Mouse (Mus musculus): ENCODE measurements around the gene Sh3rf1. TPM values are rescaled to one million over a fixed set of nuclear protein-coding genes. Genes with fewer than 3 reads are reported as not detected.
A peak's percentile ranks its signal among the peaks of the same experiment; 100 is the strongest.

Sh3rf1 gene
- polyA plus RNA-seq, 1 experiment from 2014 or later, result 6.4 TPM

DNA sequence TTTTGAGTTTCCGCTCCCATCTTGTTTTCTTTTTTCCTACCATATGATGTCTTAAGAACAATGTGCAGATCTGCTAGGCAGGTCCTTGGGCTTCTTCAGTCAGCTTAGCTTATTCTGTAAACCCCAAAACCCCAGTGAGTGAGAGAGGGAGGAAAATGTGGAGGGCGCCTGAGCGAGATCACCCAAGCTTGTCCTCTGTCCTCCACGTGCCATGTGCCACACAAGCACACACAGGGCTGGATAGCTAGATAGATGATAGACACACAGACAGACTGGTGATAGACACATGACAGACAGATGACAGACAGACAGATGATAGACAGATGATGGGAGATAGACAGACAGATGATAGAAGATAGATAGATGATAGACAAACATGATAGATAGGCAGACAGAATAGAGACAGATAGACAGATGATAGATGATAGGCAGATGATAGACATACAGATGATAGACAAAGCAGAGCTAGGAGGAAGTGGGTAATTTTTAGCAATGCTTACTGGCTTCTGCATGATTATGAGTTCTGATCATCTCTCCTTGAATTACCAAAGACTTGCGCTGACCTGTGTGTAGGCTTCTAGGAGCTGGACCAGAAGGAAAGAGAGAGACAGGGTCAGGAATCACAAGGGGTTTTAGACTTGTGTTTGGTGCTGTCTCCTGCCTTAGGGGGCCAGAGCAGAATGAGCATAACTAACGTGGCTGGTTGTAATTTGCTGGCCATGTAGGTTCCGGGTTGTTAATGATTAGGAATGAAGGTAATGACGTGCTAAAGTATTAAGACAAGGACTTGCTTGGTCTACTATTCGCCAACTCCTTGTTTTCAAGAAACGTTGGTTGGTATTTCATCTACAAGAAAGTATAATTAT, 58.9 kb downstream of the Sh3rf1 start:
- no peaks in the 10 kb centered on the region for H3K36me3 ChIP-seq (ENCODE audit: control insufficient read depth, insufficient read depth, low read length)
- 48% methylated on average over 10 of the region's 10 CpGs for WGBS (ENCODE audit: insufficient replicate concordance)
- no peak overlapping the region for H3K4me3 ChIP-seq (ENCODE audit: low read depth, low read length)
- ATAC-seq (replicated peaks; ENCODE audit: insufficient number of reproducible peaks, low FRiP score, low TSS enrichment), result no peak
- H3K4me1 ChIP-seq (ENCODE audit: control insufficient read depth, insufficient read depth, low read length), result peaks cover 31% of the 10 kb centered on the region
- H3K9ac ChIP-seq (ENCODE audit: low read depth, low read length), result no peak overlapping the region
- H3K27me3 ChIP-seq (ENCODE audit: control insufficient read depth, insufficient read depth, low read length), result no peaks in the 10 kb centered on the region
- no peaks in the 10 kb centered on the region for H3K9me3 ChIP-seq (replicated peaks; ENCODE audit: control insufficient read depth, low read length)
- H3K4me2 ChIP-seq, result no peak overlapping the region
- H3K27ac ChIP-seq (ENCODE audit: low read depth, low read length), result peak overlapping the region; percentile 17; the same call in 1 of the 2 replicates

DNA sequence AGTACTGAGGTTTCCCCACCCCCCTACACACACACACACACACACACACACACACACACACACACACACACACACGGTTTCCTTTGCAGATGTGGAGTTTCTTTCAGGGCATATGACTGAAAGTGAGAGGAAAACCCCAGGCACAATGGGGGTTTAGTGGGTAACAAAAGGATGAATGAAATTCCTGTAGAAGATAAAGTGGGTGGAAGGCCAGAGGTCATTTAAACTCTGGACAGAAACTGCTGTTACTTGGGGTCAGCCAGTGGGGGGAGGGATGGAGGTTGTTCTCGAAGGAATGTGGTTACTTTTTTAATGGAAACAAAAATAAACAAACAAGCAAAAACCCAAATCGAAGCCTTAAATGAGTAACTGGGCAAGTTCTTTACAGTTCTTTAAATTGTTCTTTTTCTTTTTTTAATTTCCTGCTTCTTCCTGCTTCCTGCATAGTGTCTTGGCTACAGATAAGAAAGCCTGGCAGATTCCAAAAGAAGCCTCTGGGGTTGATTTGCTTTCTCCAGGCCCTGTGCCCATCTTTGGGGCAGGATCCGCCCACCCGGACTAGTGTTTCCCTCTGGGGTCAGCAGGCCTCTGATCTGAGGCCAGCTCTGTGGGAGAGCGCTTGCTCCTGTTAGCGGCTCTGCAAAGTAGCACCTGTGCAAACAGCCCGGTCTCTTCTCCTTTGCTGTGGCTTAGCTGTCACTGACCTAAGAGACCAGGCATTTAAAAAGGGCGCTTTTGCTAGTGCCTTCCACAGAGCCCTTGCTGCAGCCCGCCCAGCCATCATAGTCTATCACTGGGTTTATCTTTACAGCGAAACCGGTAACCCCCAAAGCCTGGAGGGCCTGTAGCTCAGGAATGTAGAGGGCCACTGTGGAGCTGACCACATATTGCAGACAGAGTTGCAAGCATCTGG, 59.8 kb downstream of the Sh3rf1 start:
- WGBS (ENCODE audit: insufficient replicate concordance), result 3% methylated on average over 12 of the region's 12 CpGs
- Histone ChIP-seq H3K4me2 (peak overlapping the region; percentile 41), H3K27ac (ENCODE audit: low read depth, low read length) (peak overlapping the region; percentile 41; the same call in 1 of the 2 replicates), H3K9me3 (replicated peaks; ENCODE audit: control insufficient read depth, low read length) (no peaks in the 10 kb centered on the region), H3K27me3 (ENCODE audit: control insufficient read depth, insufficient read depth, low read length) (no peaks in the 10 kb centered on the region), H3K36me3 (ENCODE audit: control insufficient read depth, insufficient read depth, low read length) (no peaks in the 10 kb centered on the region), H3K9ac (ENCODE audit: low read depth, low read length) (no peak overlapping the region), H3K4me1 (ENCODE audit: control insufficient read depth, insufficient read depth, low read length) (peaks cover 32% of the 10 kb centered on the region), H3K4me3 (ENCODE audit: low read depth, low read length) (no peak overlapping the region)
- ATAC-seq (replicated peaks; ENCODE audit: insufficient number of reproducible peaks, low FRiP score, low TSS enrichment), result 0 out of 2 replicates have a peak, but pooled peaks have one; percentile 50

DNA sequence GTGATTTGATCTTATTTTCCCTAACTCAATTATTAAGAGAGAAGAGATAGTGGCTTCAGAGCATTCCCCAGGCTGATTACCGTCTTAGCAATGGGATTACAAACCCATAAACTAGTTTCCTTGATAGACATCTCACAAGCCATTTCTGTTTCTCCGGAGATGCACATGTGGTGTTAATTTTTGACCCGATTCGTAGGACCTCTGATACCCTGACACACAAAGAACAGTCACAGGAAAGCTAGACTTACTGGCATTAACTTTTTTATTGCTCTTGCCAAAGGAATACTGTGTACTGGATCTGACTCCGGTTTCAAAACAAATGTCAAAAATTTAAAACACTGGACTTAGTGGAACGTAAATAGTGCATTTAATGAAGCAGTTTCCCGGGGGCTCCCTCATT, 62.2 kb downstream of the Sh3rf1 start:
- Histone ChIP-seq H3K27me3 (ENCODE audit: control insufficient read depth, insufficient read depth, low read length) (no peaks in the 10 kb centered on the region), H3K27ac (ENCODE audit: low read depth, low read length) (no peak overlapping the region), H3K36me3 (ENCODE audit: control insufficient read depth, insufficient read depth, low read length) (no peaks in the 10 kb centered on the region), H3K9me3 (replicated peaks; ENCODE audit: control insufficient read depth, low read length) (no peaks in the 10 kb centered on the region), H3K4me1 (ENCODE audit: control insufficient read depth, insufficient read depth, low read length) (peaks cover 34% of the 10 kb centered on the region), H3K9ac (ENCODE audit: low read depth, low read length) (no peak overlapping the region), H3K4me2 (no peak overlapping the region), H3K4me3 (ENCODE audit: low read depth, low read length) (no peak overlapping the region)
- WGBS (ENCODE audit: insufficient replicate concordance), result 60% methylated on average over 7 of the region's 7 CpGs
- ATAC-seq (replicated peaks; ENCODE audit: insufficient number of reproducible peaks, low FRiP score, low TSS enrichment), result no peak

DNA sequence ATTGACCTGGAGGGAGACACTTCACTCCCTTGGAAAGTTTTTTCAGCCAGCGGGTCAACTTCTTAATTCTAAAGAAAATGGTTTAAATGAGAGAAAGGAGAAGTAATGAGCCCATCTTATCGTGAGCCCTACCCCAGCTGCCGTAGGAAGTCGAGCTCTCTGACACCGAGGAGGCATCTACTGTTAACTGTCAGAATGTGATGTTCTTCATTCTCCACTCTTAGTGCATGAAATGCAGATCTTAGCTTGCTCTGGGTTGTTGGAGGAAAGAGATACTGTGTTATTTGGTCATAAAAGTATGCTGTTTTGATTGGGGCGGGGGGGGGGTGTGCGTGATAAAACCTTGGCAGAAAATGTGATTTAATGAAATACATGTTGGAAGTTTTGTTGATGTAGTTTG, 62.7 kb downstream of the Sh3rf1 start:
- Histone ChIP-seq H3K9me3 (replicated peaks; ENCODE audit: control insufficient read depth, low read length) (no peaks in the 10 kb centered on the region), H3K27ac (ENCODE audit: low read depth, low read length) (no peak overlapping the region), H3K27me3 (ENCODE audit: control insufficient read depth, insufficient read depth, low read length) (no peaks in the 10 kb centered on the region), H3K4me1 (ENCODE audit: control insufficient read depth, insufficient read depth, low read length) (peaks cover 34% of the 10 kb centered on the region), H3K9ac (ENCODE audit: low read depth, low read length) (no peak overlapping the region), H3K4me2 (no peak overlapping the region), H3K36me3 (ENCODE audit: control insufficient read depth, insufficient read depth, low read length) (no peaks in the 10 kb centered on the region), H3K4me3 (ENCODE audit: low read depth, low read length) (no peak overlapping the region)
- ATAC-seq (replicated peaks; ENCODE audit: insufficient number of reproducible peaks, low FRiP score, low TSS enrichment), result no peak
- WGBS (ENCODE audit: insufficient replicate concordance), result 74% methylated on average over 7 of the region's 7 CpGs

DNA sequence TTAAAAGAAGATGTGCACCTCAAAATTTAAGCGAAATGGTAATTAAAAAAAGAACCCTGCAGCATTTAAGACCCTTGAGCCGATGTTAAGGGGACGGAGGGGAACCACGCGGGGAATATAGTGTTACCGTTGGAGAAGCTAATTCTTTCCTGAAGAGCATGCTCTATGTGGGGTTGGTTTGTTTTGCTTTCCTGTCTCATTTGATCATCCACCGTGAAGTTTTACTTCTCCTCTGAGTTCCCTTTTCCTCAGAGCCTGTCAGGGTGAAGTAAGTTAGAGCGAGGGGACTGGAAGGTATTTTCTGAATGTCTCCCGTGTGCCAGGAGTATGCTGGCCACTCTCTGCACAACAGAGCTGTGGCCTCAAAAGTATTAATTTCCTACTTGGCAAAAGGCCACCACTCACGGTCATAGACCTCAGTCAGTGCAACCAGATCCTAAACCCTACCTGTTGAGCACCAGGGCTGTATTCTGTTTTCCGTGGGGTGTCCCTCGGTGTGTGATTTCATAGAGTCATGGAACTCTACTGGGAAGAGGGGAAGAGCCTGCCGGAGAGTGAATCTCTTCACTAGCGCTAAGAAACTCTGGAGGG, 63.2 kb downstream of the Sh3rf1 start:
- 79% methylated on average over 14 of the region's 14 CpGs for WGBS (ENCODE audit: insufficient replicate concordance)
- Histone ChIP-seq H3K4me3 (ENCODE audit: low read depth, low read length) (no peak overlapping the region), H3K4me2 (no peak overlapping the region), H3K27me3 (ENCODE audit: control insufficient read depth, insufficient read depth, low read length) (no peaks in the 10 kb centered on the region), H3K9ac (ENCODE audit: low read depth, low read length) (no peak overlapping the region), H3K36me3 (ENCODE audit: control insufficient read depth, insufficient read depth, low read length) (no peaks in the 10 kb centered on the region), H3K4me1 (ENCODE audit: control insufficient read depth, insufficient read depth, low read length) (peaks cover 30% of the 10 kb centered on the region), H3K27ac (ENCODE audit: low read depth, low read length) (no peak overlapping the region), H3K9me3 (replicated peaks; ENCODE audit: control insufficient read depth, low read length) (no peaks in the 10 kb centered on the region)
- ATAC-seq (replicated peaks; ENCODE audit: insufficient number of reproducible peaks, low FRiP score, low TSS enrichment), result no peak

DNA sequence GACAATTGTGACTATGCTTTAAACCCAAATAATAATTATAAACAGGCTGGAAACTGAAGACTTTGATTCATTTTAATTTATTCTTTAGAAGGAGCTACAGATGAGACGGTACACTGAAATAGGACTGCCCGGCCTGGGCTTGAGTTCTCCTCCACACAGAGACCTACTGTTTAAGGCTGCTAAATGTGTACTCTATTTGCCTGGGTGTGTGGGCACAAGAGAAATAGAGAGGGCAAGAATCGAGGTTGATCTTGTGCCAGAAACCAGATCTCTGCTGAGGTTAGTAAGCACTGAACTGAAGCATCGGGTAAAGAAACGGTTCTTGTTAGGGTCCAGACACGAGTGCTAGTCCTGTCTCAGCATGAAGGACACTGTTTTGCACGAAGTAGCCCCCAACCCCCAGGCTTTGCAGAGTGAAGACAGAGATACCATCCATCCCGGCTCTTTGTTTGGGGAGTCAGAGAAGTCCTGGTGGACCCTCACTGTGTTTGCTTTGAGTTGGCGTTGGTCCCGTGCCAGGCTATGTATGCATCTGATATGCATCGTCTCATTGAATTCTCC, 64.4 kb downstream of the Sh3rf1 start:
- H3K36me3 ChIP-seq (ENCODE audit: control insufficient read depth, insufficient read depth, low read length), result no peaks in the 10 kb centered on the region
- H3K9me3 ChIP-seq (replicated peaks; ENCODE audit: control insufficient read depth, low read length), result no peaks in the 10 kb centered on the region
- no peak overlapping the region for H3K4me3 ChIP-seq (ENCODE audit: low read depth, low read length)
- 69% methylated on average over 11 of the region's 11 CpGs for WGBS (ENCODE audit: insufficient replicate concordance)
- H3K4me2 ChIP-seq, result no peak overlapping the region
- H3K4me1 ChIP-seq (ENCODE audit: control insufficient read depth, insufficient read depth, low read length), result peaks cover 21% of the 10 kb centered on the region
- ATAC-seq (replicated peaks; ENCODE audit: insufficient number of reproducible peaks, low FRiP score, low TSS enrichment), result no peak
- H3K27me3 ChIP-seq (ENCODE audit: control insufficient read depth, insufficient read depth, low read length), result no peaks in the 10 kb centered on the region
- H3K27ac ChIP-seq (ENCODE audit: low read depth, low read length), result 0 out of 2 replicates have a peak overlapping the region, but pooled peaks have one; percentile 15
- no peak overlapping the region for H3K9ac ChIP-seq (ENCODE audit: low read depth, low read length)

DNA sequence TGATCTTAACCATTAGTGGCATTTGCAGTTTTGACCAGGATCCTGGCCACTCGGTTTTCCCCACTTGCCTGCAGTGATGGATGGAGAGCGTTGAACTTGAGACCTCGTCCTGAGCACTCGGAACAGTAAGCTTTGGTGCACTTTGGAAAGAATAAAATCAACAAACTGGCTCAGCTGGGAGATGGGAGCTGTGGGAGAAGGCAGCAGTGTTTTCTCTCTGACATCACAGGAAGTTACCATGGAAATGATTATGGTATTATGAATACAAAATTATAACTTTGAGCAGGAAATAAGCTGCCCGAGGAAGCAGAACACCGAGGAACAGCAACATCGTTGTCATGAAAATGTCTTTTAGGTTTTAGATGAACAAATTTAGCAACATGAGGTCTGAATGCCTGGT, 65.0 kb downstream of the Sh3rf1 start:
- Histone ChIP-seq H3K27me3 (ENCODE audit: control insufficient read depth, insufficient read depth, low read length) (no peaks in the 10 kb centered on the region), H3K4me1 (ENCODE audit: control insufficient read depth, insufficient read depth, low read length) (peaks cover 15% of the 10 kb centered on the region), H3K36me3 (ENCODE audit: control insufficient read depth, insufficient read depth, low read length) (no peaks in the 10 kb centered on the region), H3K4me3 (ENCODE audit: low read depth, low read length) (no peak overlapping the region), H3K9me3 (replicated peaks; ENCODE audit: control insufficient read depth, low read length) (no peaks in the 10 kb centered on the region), H3K4me2 (no peak overlapping the region), H3K27ac (ENCODE audit: low read depth, low read length) (0 out of 2 replicates have a peak overlapping the region, but pooled peaks have one; percentile 15), H3K9ac (ENCODE audit: low read depth, low read length) (no peak overlapping the region)
- no peak for ATAC-seq (replicated peaks; ENCODE audit: insufficient number of reproducible peaks, low FRiP score, low TSS enrichment)
- 53% methylated on average over 7 of the region's 7 CpGs for WGBS (ENCODE audit: insufficient replicate concordance)

DNA sequence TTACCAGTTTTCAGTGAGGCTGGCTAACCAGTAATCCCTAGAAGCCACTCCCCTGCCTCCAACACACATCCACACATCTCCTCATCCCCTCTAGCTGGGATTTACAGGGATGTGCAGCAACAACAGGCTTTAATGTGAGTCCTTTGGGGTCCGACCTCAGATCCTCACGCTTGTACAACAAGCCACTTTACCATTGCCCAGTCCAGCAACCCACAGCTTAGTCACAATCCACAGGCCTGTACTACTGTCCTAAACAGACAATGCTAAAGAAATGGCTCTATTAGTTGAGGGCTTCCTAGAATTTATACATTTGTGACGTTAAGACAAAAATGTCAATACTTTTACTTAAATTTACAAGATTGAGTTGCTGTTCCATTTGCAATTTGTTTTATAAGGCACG, 71.4 kb downstream of the Sh3rf1 start:
- WGBS (ENCODE audit: insufficient replicate concordance), result 88% methylated on average over 4 of the region's 4 CpGs
- Histone ChIP-seq H3K9me3 (replicated peaks; ENCODE audit: control insufficient read depth, low read length) (no peaks in the 10 kb centered on the region), H3K27me3 (ENCODE audit: control insufficient read depth, insufficient read depth, low read length) (no peaks in the 10 kb centered on the region), H3K27ac (ENCODE audit: low read depth, low read length) (no peak overlapping the region), H3K4me2 (no peak overlapping the region), H3K36me3 (ENCODE audit: control insufficient read depth, insufficient read depth, low read length) (no peaks in the 10 kb centered on the region), H3K9ac (ENCODE audit: low read depth, low read length) (no peak overlapping the region), H3K4me3 (ENCODE audit: low read depth, low read length) (no peak overlapping the region), H3K4me1 (ENCODE audit: control insufficient read depth, insufficient read depth, low read length) (no peaks in the 10 kb centered on the region)
- ATAC-seq (replicated peaks; ENCODE audit: insufficient number of reproducible peaks, low FRiP score, low TSS enrichment), result no peak

All from heart, embryonic 11.5 days (tissue).